27 mouse cellular contexts compared by ENCODE assay signal in genomic region chr3:144597121-144597520, GRCm38 (mm10). TPM values are rescaled to one million over a fixed set of nuclear protein-coding genes. Genes with fewer than 3 reads are reported as not detected.
A peak's percentile ranks its signal among the peaks of the same experiment; 100 is the strongest.
DNase-seq lines count a peak whose midpoint lies in the region; ATAC-seq lines count a peak whose summit lies in the region.
"Had no signal": no experiment of that assay in that cellular context is flagged by ENCODE, and none has a peak within 500 bp of the region (broad histone marks: within the 10 kb centered on the region; RNA-seq: fewer than 3 reads in every experiment).

No protein-coding gene starts in this region.

- H3K9ac ChIP-seq in midbrain, embryonic 11.5 days (ENCODE audit: low read length), result no peak overlapping the region
- no peak overlapping the region for H3K9ac ChIP-seq in midbrain, embryonic 14.5 days (replicated peaks; ENCODE audit: low read length)
- H3K9ac ChIP-seq in forebrain, embryonic 14.5 days (ENCODE audit: low read length), result no peak overlapping the region
- H3K9ac ChIP-seq: embryonic facial prominence, embryonic 12.5 days; kidney, embryonic 15.5 days; limb, embryonic 15.5 days; liver, embryonic 13.5 days; neural tube, embryonic 13.5 days had no signal

- H3K9me3 ChIP-seq in midbrain, embryonic 11.5 days (ENCODE audit: control insufficient read depth, low read length), result no peaks in the 10 kb centered on the region
- no peaks in the 10 kb centered on the region for H3K9me3 ChIP-seq in midbrain, embryonic 14.5 days (ENCODE audit: control insufficient read depth, low read length)
- no peaks in the 10 kb centered on the region for H3K9me3 ChIP-seq in forebrain, embryonic 14.5 days (replicated peaks; ENCODE audit: control insufficient read depth, low read length)
- H3K9me3 ChIP-seq: embryonic facial prominence, embryonic 12.5 days; kidney, embryonic 15.5 days; limb, embryonic 10.5 days; limb, embryonic 15.5 days; liver, embryonic 13.5 days; megakaryocyte, embryonic 14.5 days; neural tube, embryonic 13.5 days had no signal

- no peak for ATAC-seq in midbrain, embryonic 11.5 days (ENCODE audit: low FRiP score)
- no peak for ATAC-seq in midbrain, embryonic 14.5 days (ENCODE audit: low FRiP score, low TSS enrichment)
- peak; percentile 85 for ATAC-seq in forebrain, embryonic 14.5 days
- ATAC-seq: activated CD4-positive, CD25-positive, alpha-beta regulatory T cell, adult 4 months; lung, postnatal 0 days had no signal

- peak; percentile 77 for DNase-seq in midbrain, embryonic 11.5 days (ENCODE audit: low spot score, missing footprints)
- DNase-seq in midbrain, embryonic 14.5 days, result no peak
- DNase-seq in thymus, postnatal 4 days, result peak; percentile 1
- no peak for DNase-seq in thymus, adult 18-20 months
- DNase-seq in forebrain, embryonic 14.5 days (ENCODE audit: low spot score), result peak; percentile 85
- DNase-seq in cerebellum, adult 11-12 months, result no peak
- DNase-seq in right cerebral cortex, adult 2 months (ENCODE audit: low spot score in 2 of 2), result no peak
- DNase-seq: adrenal gland, adult 2 months; adrenal gland, postnatal 36 days; B cell, adult 2 months; cerebellum, adult 8-10 months; cerebellum, postnatal 36 days; heart, postnatal 14 days; kidney, adult 18-20 months; kidney, postnatal 36 days; liver, embryonic 13.5 days; lung, adult 18-20 months; lung, postnatal 4 days; right cerebral cortex, postnatal 25 days had no signal

- no peak overlapping the region for H3K4me3 ChIP-seq in midbrain, embryonic 11.5 days (ENCODE audit: low read depth, low read length)
- no peak overlapping the region for H3K4me3 ChIP-seq in midbrain, embryonic 14.5 days (replicated peaks; ENCODE audit: low read depth, low read length)
- no peak overlapping the region for H3K4me3 ChIP-seq in forebrain, embryonic 14.5 days (ENCODE audit: low read depth, low read length)
- H3K4me3 ChIP-seq: embryonic facial prominence, embryonic 12.5 days; kidney, embryonic 15.5 days; limb, embryonic 10.5 days; limb, embryonic 15.5 days; liver, embryonic 13.5 days; megakaryocyte, embryonic 14.5 days; neural tube, embryonic 13.5 days had no signal

- WGBS in midbrain, embryonic 11.5 days, result 76% methylated on average over 4 of the region's 4 CpGs
- 51% methylated on average over 4 of the region's 4 CpGs for WGBS in midbrain, embryonic 14.5 days
- WGBS in forebrain, embryonic 14.5 days, result 8% methylated on average over 4 of the region's 4 CpGs

- H3K27ac ChIP-seq in midbrain, embryonic 11.5 days (ENCODE audit: low read depth, low read length), result no peak overlapping the region
- no peak overlapping the region for H3K27ac ChIP-seq in midbrain, embryonic 14.5 days (replicated peaks; ENCODE audit: low read depth, low read length)
- no peak overlapping the region for H3K27ac ChIP-seq in forebrain, embryonic 14.5 days (ENCODE audit: low read depth, low read length)
- H3K27ac ChIP-seq: embryonic facial prominence, embryonic 12.5 days; kidney, embryonic 15.5 days; limb, embryonic 10.5 days; limb, embryonic 15.5 days; liver, embryonic 13.5 days; neural tube, embryonic 13.5 days had no signal

- no peak overlapping the region for H3K4me2 ChIP-seq in midbrain, embryonic 11.5 days
- H3K4me2 ChIP-seq in midbrain, embryonic 14.5 days (ENCODE audit: low read length), result no peak overlapping the region
- no peak overlapping the region for H3K4me2 ChIP-seq in forebrain, embryonic 14.5 days (ENCODE audit: low read length)
- H3K4me2 ChIP-seq: embryonic facial prominence, embryonic 12.5 days; kidney, embryonic 15.5 days; limb, embryonic 15.5 days; liver, embryonic 13.5 days; neural tube, embryonic 13.5 days had no signal

- H3K27me3 ChIP-seq in midbrain, embryonic 11.5 days (ENCODE audit: control insufficient read depth, insufficient read depth, low read length), result no peaks in the 10 kb centered on the region
- H3K27me3 ChIP-seq in midbrain, embryonic 14.5 days (ENCODE audit: control insufficient read depth, insufficient read depth, low read length), result no peaks in the 10 kb centered on the region
- no peaks in the 10 kb centered on the region for H3K27me3 ChIP-seq in forebrain, embryonic 14.5 days (replicated peaks; ENCODE audit: control insufficient read depth, insufficient read depth, low read length)
- H3K27me3 ChIP-seq: embryonic facial prominence, embryonic 12.5 days; kidney, embryonic 15.5 days; limb, embryonic 15.5 days; liver, embryonic 13.5 days; megakaryocyte, embryonic 14.5 days; neural tube, embryonic 13.5 days had no signal

- no peaks in the 10 kb centered on the region for H3K36me3 ChIP-seq in midbrain, embryonic 11.5 days (ENCODE audit: control insufficient read depth, insufficient read depth, low read length)
- peaks cover 16% of the 10 kb centered on the region for H3K36me3 ChIP-seq in midbrain, embryonic 14.5 days (ENCODE audit: control insufficient read depth, insufficient read depth, low read length)
- peaks cover 20% of the 10 kb centered on the region for H3K36me3 ChIP-seq in forebrain, embryonic 14.5 days (ENCODE audit: control insufficient read depth, insufficient read depth, low read length)

- H3K4me1 ChIP-seq in midbrain, embryonic 11.5 days (ENCODE audit: control insufficient read depth, insufficient read depth, low read length), result peaks cover 3% of the 10 kb centered on the region
- H3K4me1 ChIP-seq in midbrain, embryonic 14.5 days (ENCODE audit: control insufficient read depth, insufficient read depth, low read length), result no peaks in the 10 kb centered on the region
- peaks cover 8% of the 10 kb centered on the region for H3K4me1 ChIP-seq in forebrain, embryonic 14.5 days (ENCODE audit: control insufficient read depth, insufficient read depth, low read length)
- H3K4me1 ChIP-seq: embryonic facial prominence, embryonic 12.5 days; kidney, embryonic 15.5 days; limb, embryonic 10.5 days; limb, embryonic 15.5 days had no signal

RNA-seq across cellular contexts. Expression of gene Selenof, which starts 27.0 kb away (rescaled TPM):
- 414 and 426 TPM in 2 replicates for polyA plus RNA-seq in midbrain, embryonic 11.5 days (2014; fragmentation: Nextera tagmentation; extraction: Ambion mirVana)
- polyA plus RNA-seq in midbrain, embryonic 14.5 days (2014; fragmentation: Nextera tagmentation; extraction: Ambion mirVana), result 453 and 517 TPM in 2 replicates
- 518 and 577 TPM in 2 replicates for polyA plus RNA-seq in forebrain, embryonic 14.5 days (2014; fragmentation: Nextera tagmentation; extraction: Ambion mirVana)

RNA-seq across cellular contexts. Expression of gene Hs2st1, which starts 27.1 kb away (rescaled TPM):
- 16.5 and 16.9 TPM in 2 replicates for polyA plus RNA-seq in midbrain, embryonic 11.5 days (2014; fragmentation: Nextera tagmentation; extraction: Ambion mirVana)
- polyA plus RNA-seq in midbrain, embryonic 14.5 days (2014; fragmentation: Nextera tagmentation; extraction: Ambion mirVana), result 16.1 and 16.2 TPM in 2 replicates
- polyA plus RNA-seq in forebrain, embryonic 14.5 days (2014; fragmentation: Nextera tagmentation; extraction: Ambion mirVana), result 18.3 and 18.6 TPM in 2 replicates

Comparison
In these comparisons a context has a peak if more than half of its experiments do, and no peak if none do; other contexts are left out.
1. DNase-seq: peak in midbrain, embryonic 11.5 days (single experiment), thymus, postnatal 4 days (single experiment) and forebrain, embryonic 14.5 days (single experiment); none in midbrain, embryonic 14.5 days (single experiment), thymus, adult 18-20 months (0 of 2), cerebellum, adult 11-12 months (single experiment) and right cerebral cortex, adult 2 months (0 of 2).